Comparison of ENCODE assay signal across 8 mouse cellular contexts in the genomic region with DNA sequence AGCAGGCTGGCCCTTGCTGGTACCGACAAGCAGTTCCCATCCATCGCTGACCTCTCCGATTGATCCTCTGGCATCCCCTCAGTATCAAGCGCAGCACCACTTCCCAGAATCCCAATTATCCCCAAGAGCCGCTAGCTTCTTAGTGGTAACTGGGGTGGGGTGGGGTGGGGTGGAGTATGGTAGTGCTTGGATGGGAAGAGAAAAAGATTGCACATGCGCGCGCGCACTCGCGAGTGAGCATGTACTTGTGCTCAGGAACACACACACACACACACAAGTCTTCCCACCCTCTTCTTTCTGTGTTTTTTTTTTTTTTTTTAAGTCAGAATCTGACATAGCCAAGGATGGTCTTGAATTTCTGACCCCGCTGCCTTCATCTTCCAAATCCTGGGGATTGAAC. TPM values are rescaled to one million over a fixed set of nuclear protein-coding genes. Genes with fewer than 3 reads are reported as not detected.
DNase-seq lines count a peak whose midpoint lies in the region; ATAC-seq and TF ChIP-seq lines count a peak whose summit lies in the region.

No protein-coding gene starts in this region.

- H3K9ac ChIP-seq in kidney, embryonic 14.5 days (ENCODE audit: low read depth, low read length) = peak overlapping the region; percentile 48
- peak overlapping the region; percentile 35; the same call in 1 of the 2 replicates for H3K9ac ChIP-seq in hindbrain, embryonic 15.5 days
- peak overlapping the region; percentile 48 for H3K9ac ChIP-seq in midbrain, embryonic 14.5 days (replicated peaks; ENCODE audit: low read length)

- no peak overlapping the region for H3K27ac ChIP-seq in kidney, embryonic 14.5 days (ENCODE audit: low read depth, low read length)
- H3K27ac ChIP-seq in bone marrow macrophage, adult 2 months (ENCODE audit: insufficient read depth, low read depth, low read length) = no peak overlapping the region
- H3K27ac ChIP-seq in hindbrain, embryonic 15.5 days (replicated peaks) = no peak overlapping the region
- no peak overlapping the region for H3K27ac ChIP-seq in midbrain, embryonic 14.5 days (replicated peaks; ENCODE audit: low read depth, low read length)
- no peak overlapping the region for H3K27ac ChIP-seq in cerebellum, adult 2 months (ENCODE audit: insufficient read depth, low read length)

- no peaks in the 10 kb centered on the region for H3K27me3 ChIP-seq in kidney, embryonic 14.5 days (ENCODE audit: control insufficient read depth, insufficient read depth, low read length)
- H3K27me3 ChIP-seq in hindbrain, embryonic 15.5 days = no peaks in the 10 kb centered on the region
- H3K27me3 ChIP-seq in midbrain, embryonic 14.5 days (ENCODE audit: control insufficient read depth, insufficient read depth, low read length) = no peaks in the 10 kb centered on the region
- H3K27me3 ChIP-seq in cerebellum, adult 2 months (ENCODE audit: control insufficient read depth, insufficient read depth, low read length) = no peaks in the 10 kb centered on the region

- no peak for ATAC-seq in kidney, embryonic 14.5 days (ENCODE audit: low FRiP score, low TSS enrichment)
- ATAC-seq in hindbrain, embryonic 15.5 days (ENCODE audit: low FRiP score, low read depth) = no peak
- no peak for ATAC-seq in midbrain, embryonic 14.5 days (ENCODE audit: low FRiP score, low TSS enrichment)
- no peak for ATAC-seq in megakaryocyte progenitor cell, adult 5-6 weeks (replicated peaks; ENCODE audit: poor library complexity)

- TF ChIP-seq POLR2A in bone marrow macrophage, adult 2 months (IDR thresholded peaks at IDR 0.05; ENCODE audit: borderline replicate concordance, low read depth, low read length) = no peak
- TF ChIP-seq POLR2A in cerebellum, adult 2 months (IDR thresholded peaks at IDR 0.05; ENCODE audit: borderline replicate concordance, insufficient read depth, low read length) = no peak

- no peak for TF ChIP-seq CTCF in bone marrow macrophage, adult 2 months (IDR thresholded peaks at IDR 0.05; ENCODE audit: low read depth, low read length)
- TF ChIP-seq CTCF in cerebellum, adult 2 months (IDR thresholded peaks at IDR 0.05; ENCODE audit: borderline replicate concordance, insufficient read depth, low read depth, low read length) = no peak

- peak overlapping the region; percentile 22 for H3K4me3 ChIP-seq in kidney, embryonic 14.5 days (ENCODE audit: low read length)
- H3K4me3 ChIP-seq in bone marrow macrophage, adult 2 months (ENCODE audit: insufficient read depth, low read length) = peak overlapping the region; percentile 70; the same call in 1 of the 2 replicates
- H3K4me3 ChIP-seq in hindbrain, embryonic 15.5 days = peak overlapping the region; percentile 29
- H3K4me3 ChIP-seq in midbrain, embryonic 14.5 days (replicated peaks; ENCODE audit: low read depth, low read length) = peak overlapping the region; percentile 30
- H3K4me3 ChIP-seq in cerebellum, adult 2 months (replicated peaks; ENCODE audit: insufficient read depth, low read depth, low read length) = no peak overlapping the region

- DNase-seq in kidney, adult 11 months = no peak
- DNase-seq in midbrain, embryonic 14.5 days = peak; percentile 20
- DNase-seq in cerebellum, adult 2 months = no peak
- no peak for DNase-seq in cerebellum, postnatal 36 days

- WGBS in kidney, embryonic 14.5 days = 60% methylated on average over 12 of the region's 12 CpGs
- 55% methylated on average over 12 of the region's 12 CpGs for WGBS in hindbrain, embryonic 15.5 days
- 53% methylated on average over 12 of the region's 12 CpGs for WGBS in midbrain, embryonic 14.5 days
- WGBS in cerebellum, adult 2 months = 61% methylated on average over 12 of the region's 12 CpGs

- H3K36me3 ChIP-seq in kidney, embryonic 14.5 days (ENCODE audit: control insufficient read depth, insufficient read depth, low read length) = no peaks in the 10 kb centered on the region
- H3K36me3 ChIP-seq in hindbrain, embryonic 15.5 days = no peaks in the 10 kb centered on the region
- H3K36me3 ChIP-seq in midbrain, embryonic 14.5 days (ENCODE audit: control insufficient read depth, insufficient read depth, low read length) = no peaks in the 10 kb centered on the region

- peak overlapping the region; percentile 55 for H3K4me2 ChIP-seq in kidney, embryonic 14.5 days (replicated peaks; ENCODE audit: low read depth, low read length)
- peak overlapping the region; percentile 56 for H3K4me2 ChIP-seq in hindbrain, embryonic 15.5 days
- peak overlapping the region; percentile 60 for H3K4me2 ChIP-seq in midbrain, embryonic 14.5 days (ENCODE audit: low read length)

- no peaks in the 10 kb centered on the region for H3K9me3 ChIP-seq in kidney, embryonic 14.5 days (ENCODE audit: control insufficient read depth, low read length)
- H3K9me3 ChIP-seq in hindbrain, embryonic 15.5 days = no peaks in the 10 kb centered on the region
- H3K9me3 ChIP-seq in midbrain, embryonic 14.5 days (ENCODE audit: control insufficient read depth, low read length) = no peaks in the 10 kb centered on the region

- H3K4me1 ChIP-seq in kidney, embryonic 14.5 days (ENCODE audit: control insufficient read depth, insufficient read depth, low read length) = peaks cover 4% of the 10 kb centered on the region; the same call in 1 of the 2 replicates
- H3K4me1 ChIP-seq in bone marrow macrophage, adult 2 months (ENCODE audit: control insufficient read depth, insufficient read depth, low read length) = peaks cover 24% of the 10 kb centered on the region
- peaks cover 7% of the 10 kb centered on the region; the same call in 1 of the 2 replicates for H3K4me1 ChIP-seq in hindbrain, embryonic 15.5 days (replicated peaks)
- no peaks in the 10 kb centered on the region for H3K4me1 ChIP-seq in midbrain, embryonic 14.5 days (ENCODE audit: control insufficient read depth, insufficient read depth, low read length)
- no peaks in the 10 kb centered on the region for H3K4me1 ChIP-seq in cerebellum, adult 2 months (ENCODE audit: control insufficient read depth, insufficient read depth, low read length)

RNA-seq across cellular contexts. Expression of gene Fam207a, which starts 7.2 kb away (rescaled TPM):
- 28.8 and 36.5 TPM in 2 replicates for polyA plus RNA-seq in kidney, embryonic 14.5 days (2014; fragmentation: Nextera tagmentation; extraction: Ambion mirVana)
- 18.8 and 22.8 TPM in 2 replicates for polyA plus RNA-seq in bone marrow macrophage, adult 2 months (2012; ENCODE audit: insufficient read depth, insufficient read length, missing spikeins)
- polyA plus RNA-seq in hindbrain, embryonic 15.5 days (2015; fragmentation: Nextera tagmentation; extraction: Ambion mirVana) = 45.1 and 48.4 TPM in 2 replicates
- 37.4 and 41.2 TPM in 2 replicates for polyA plus RNA-seq in midbrain, embryonic 14.5 days (2014; fragmentation: Nextera tagmentation; extraction: Ambion mirVana)
- 9.1 and 9.9 TPM in 2 replicates for total RNA-seq in megakaryocyte progenitor cell, adult 5-6 weeks (2015)
- 28.8 and 38.1 TPM in 2 replicates for total RNA-seq in megakaryocyte progenitor cell, adult 5-6 weeks (2017)
- 36.5 and 39.0 TPM in 2 replicates for polyA plus RNA-seq in cerebellum, adult 2 months (2012; rRNA removed)

RNA-seq across cellular contexts. Expression of gene Itgb2, which starts 7.3 kb away (rescaled TPM):
- 1.1 and 1.3 TPM in 2 replicates for polyA plus RNA-seq in kidney, embryonic 14.5 days (2014; fragmentation: Nextera tagmentation; extraction: Ambion mirVana)
- polyA plus RNA-seq in bone marrow macrophage, adult 2 months (2012; ENCODE audit: insufficient read depth, insufficient read length, missing spikeins) = 386 and 401 TPM in 2 replicates
- polyA plus RNA-seq in hindbrain, embryonic 15.5 days (2015; fragmentation: Nextera tagmentation; extraction: Ambion mirVana) = 1.1 and 1.5 TPM in 2 replicates
- 0.49 and 0.91 TPM in 2 replicates for polyA plus RNA-seq in midbrain, embryonic 14.5 days (2014; fragmentation: Nextera tagmentation; extraction: Ambion mirVana)
- 37.2 and 37.9 TPM in 2 replicates for total RNA-seq in megakaryocyte progenitor cell, adult 5-6 weeks (2015)
- total RNA-seq in megakaryocyte progenitor cell, adult 5-6 weeks (2017) = 35.1 and 42.0 TPM in 2 replicates
- polyA plus RNA-seq in cerebellum, adult 2 months (2012; rRNA removed) = 2.3 and 2.4 TPM in 2 replicates

RNA-seq across cellular contexts. Expression of gene Pttg1ip, which starts 58.8 kb away (rescaled TPM):
- polyA plus RNA-seq in kidney, embryonic 14.5 days (2014; fragmentation: Nextera tagmentation; extraction: Ambion mirVana) = 104 and 144 TPM in 2 replicates
- 98.5 and 102 TPM in 2 replicates for polyA plus RNA-seq in bone marrow macrophage, adult 2 months (2012; ENCODE audit: insufficient read depth, insufficient read length, missing spikeins)
- 75.2 and 81.7 TPM in 2 replicates for polyA plus RNA-seq in hindbrain, embryonic 15.5 days (2015; fragmentation: Nextera tagmentation; extraction: Ambion mirVana)
- polyA plus RNA-seq in midbrain, embryonic 14.5 days (2014; fragmentation: Nextera tagmentation; extraction: Ambion mirVana) = 52.1 and 71.8 TPM in 2 replicates
- 54.1 and 60.0 TPM in 2 replicates for total RNA-seq in megakaryocyte progenitor cell, adult 5-6 weeks (2015)
- total RNA-seq in megakaryocyte progenitor cell, adult 5-6 weeks (2017) = 31.8 and 37.6 TPM in 2 replicates
- polyA plus RNA-seq in cerebellum, adult 2 months (2012; rRNA removed) = 113 and 118 TPM in 2 replicates

Comparison
In these comparisons a context has a peak if more than half of its experiments do, and no peak if none do; other contexts are left out.
1. RNA of gene Itgb2, which starts 7.3 kb away (polyA plus RNA-seq): 386 to 401 TPM in bone marrow macrophage, adult 2 months; 2.3 to 2.4 TPM in cerebellum, adult 2 months, 1.1 to 1.3 TPM in kidney, embryonic 14.5 days, 1.1 to 1.5 TPM in hindbrain, embryonic 15.5 days and 0.49 to 0.91 TPM in midbrain, embryonic 14.5 days; every median in the first group is over 100 times any median in the second.
2. Peak in every context shown above with its lines, with median percentiles within 50 percentile points of each other: H3K4me2 ChIP-seq and H3K9ac ChIP-seq.